Mouse (Mus musculus) natural killer cell, adult 2 months (primary cell): ENCODE data around the gene Rtn3.
"Not testable (repeated sequence)": the region's sequence is repeated elsewhere in the genome, so short reads cannot be mapped to it uniquely, and the experiment has no call there.

Source experiments
- DNase-seq, 2 experiments: peaks; one replicate each; pipeline ENCODE4 v3.0.0; 2022; ENCODE audit warnings: low spot score in 2 of 2

Gene Rtn3

DNA sequence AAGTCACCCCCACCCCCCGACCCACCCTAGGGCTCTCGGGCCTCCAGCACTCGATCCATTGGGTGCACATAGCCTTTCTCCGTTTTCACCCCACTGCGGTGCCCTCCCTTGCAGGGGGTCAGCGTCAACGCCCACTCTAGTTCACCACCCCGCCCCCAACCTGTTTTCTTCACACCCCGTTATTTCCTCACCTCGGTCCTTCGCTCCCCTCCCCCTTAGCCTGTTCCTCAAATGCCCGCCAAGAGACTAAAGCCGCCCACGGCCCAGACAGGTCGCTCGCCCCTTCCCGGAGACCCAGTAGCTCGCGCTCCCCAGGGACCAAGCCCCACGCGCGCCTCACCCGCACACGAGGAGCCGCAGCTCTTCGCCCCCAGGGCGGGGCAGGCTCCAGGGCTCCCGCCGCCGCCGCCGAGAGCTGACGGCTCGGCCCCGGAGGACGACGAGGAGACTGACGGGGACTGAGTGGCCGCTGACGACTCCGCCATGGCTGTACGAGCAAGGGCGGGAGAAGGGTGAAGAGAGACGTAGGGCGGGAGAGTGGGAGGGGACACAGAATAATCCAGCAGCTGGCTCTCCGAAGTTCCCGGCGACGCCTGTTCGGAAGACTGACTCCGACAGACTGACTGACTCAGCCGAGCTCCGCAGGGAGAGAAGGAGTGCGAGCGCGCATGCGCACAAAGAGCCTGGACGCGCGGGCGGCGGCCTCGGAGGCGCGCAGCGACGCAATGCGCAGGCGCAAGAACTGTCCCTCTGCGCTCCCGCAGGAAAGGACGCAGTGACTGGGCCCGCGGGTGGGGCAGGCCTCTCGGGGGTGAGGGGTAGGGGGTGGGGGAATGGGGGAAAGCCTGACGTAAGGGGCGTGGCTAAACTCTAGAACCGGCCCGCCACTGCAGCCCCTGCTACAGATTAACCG, at the start of gene Rtn3:
Gene Rtn3 (minus strand): TSS at position 683 of the 913 bp plus-strand sequence.
- peak; percentile 91 to 94 for DNase-seq

GRCm38 (mm10) chr19:7531906-7532305, 48.8 kb upstream of the Rtn3 start:
- DNase-seq = no peak

DNA sequence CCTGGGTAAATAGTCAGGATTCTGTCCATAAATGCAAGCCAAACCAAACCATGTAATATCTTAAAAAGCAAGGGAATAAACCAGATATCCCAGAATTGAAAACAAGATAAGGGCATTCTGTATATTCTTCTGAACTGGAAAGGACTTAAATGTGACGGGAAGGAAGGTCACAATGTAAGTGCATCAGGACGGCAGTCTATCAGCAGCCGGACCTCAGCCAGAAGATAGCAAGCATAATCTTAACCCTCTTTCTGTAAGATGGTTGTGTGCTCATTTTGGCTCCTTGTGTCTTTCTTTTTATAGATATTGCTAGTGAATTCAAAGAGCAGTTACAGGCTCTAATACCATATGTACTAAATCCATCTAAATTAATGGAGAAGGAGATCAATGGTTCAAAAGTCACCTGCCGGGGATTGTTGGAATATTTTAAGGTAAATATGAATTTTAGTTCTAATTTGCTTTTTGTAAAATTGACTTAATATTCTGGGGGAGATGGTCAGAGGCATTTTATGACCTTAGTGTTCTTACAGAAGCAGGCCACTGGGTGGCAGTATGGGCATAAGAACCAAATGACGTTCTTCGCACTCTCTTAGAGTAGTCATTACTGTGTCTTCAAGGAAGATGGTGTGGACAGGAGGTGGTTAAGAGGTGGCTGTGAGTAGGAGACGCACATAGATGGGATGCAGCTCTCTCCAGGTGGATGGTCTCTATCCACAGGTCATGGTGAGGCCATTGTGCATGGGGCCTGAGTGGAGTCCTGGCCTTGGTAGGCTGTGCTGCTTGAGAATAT, 45.8 kb upstream of the Rtn3 start:
- peak; percentile 47 to 63 for DNase-seq

GRCm38 (mm10) chr19:7524879-7525278, 41.8 kb upstream of the Rtn3 start:
- no peak for DNase-seq

- DNase-seq = no peak
Measured at GRCm38 (mm10) chr19:7523781-7524180, 40.7 kb upstream of the Rtn3 start.

DNA sequence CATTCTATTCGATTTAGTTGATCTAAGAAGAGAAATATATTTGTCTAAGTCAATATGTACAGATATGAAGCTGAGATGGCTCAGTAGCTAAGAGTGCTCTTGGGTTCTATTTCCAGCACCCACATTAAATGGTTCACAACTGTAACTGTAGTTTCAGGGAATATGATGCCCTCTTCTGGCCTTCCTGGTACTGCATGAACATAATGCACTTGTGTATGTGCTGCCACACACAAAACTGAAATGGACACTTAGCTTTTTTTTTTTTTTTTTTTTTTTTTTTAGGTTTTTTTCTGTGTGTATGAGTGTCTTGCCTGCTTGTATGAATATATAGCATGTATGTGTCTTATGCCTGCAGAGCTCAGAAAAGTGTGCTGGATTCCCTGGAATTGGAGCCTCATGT, 40.2 kb upstream of the Rtn3 start:
- peak in 1 of 2 experiments; percentile 44 for DNase-seq

DNA sequence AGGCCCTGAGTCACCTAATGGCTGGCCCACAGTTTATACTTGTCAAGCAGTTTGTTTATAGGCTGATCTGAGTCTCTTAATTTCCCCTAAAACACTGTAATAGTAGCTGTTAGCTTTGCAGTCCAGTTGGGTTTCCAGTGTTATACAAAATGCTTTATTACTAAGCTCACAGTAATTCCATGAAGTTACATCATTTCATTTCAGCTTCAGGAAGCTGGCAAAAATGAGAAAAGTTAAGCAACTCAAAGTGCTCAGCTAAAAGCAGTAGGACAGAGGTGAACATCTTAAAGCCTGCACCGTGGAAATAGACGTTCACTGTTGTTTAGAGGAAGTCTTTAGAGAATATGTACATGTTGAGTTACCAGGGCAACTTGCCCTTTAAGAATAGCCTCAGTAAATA, 39.8 kb upstream of the Rtn3 start:
- DNase-seq = no peak

DNA sequence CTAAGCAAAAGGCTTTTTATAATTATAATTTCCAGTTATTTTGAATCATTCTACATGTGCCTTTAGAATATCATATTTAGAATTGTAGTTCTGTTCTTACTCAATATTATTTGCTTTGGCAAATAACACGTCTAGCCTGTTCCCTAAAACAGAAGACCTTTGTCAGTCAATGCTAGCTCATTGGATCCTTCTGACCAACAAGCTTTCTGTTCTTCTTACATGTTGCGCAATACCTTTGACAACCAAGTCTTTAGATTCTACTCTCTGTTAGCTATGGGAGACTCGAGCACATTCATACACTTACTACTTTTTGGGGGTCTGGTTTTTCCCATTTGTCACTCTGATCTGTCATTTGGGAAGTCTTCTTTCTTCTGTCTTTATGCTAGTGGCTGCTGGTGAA, 38.5 kb upstream of the Rtn3 start:
- no peak for DNase-seq

- no peak for DNase-seq
Measured at GRCm38 (mm10) chr19:7516437-7516836, 33.4 kb upstream of the Rtn3 start.

- no peak for DNase-seq
Measured at GRCm38 (mm10) chr19:7508026-7508425, 24.9 kb upstream of the Rtn3 start.

DNA sequence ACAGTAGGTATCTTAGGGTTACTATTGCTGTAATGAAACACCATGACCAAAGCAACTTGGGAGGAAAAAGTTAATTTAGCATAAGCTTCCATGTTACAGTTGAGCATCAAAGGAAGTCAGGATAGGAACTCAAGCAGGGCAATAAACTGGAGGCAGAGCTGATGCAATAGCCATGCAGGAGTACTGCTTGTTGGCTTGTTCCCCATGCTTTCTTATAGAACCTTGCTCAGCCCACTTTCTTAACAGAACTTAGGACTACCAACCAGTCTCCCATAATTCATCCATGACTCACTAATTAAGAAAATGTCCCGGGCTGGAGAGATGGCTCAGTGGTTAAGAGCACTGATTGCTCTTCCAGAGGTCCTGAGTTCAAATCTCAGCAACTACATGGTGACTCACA, 23.2 kb upstream of the Rtn3 start:
- no peak for DNase-seq

- DNase-seq = no peak
Measured at GRCm38 (mm10) chr19:7502432-7502831, 19.4 kb upstream of the Rtn3 start.

- DNase-seq = no peak
Measured at GRCm38 (mm10) chr19:7500701-7501100, 17.6 kb upstream of the Rtn3 start.

DNA sequence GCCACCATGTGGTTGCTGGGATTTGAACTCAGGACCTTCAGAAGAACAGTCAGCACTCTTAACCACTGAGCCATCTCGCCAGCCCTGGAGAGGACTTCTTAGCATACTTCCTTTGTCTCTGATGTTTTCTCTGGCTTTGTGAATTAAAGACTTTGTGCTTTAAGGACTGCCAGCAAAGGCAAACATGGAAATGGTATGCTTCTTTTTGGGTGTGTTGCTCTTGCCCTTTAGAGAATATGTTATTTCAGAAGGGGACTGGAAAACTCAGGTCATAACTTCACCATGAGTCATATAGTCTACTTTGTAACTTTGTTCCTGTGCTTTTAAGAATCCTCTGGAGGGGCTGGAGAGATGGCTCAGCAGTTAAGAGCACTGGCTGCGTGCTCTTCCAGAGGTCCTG, 15.7 kb upstream of the Rtn3 start:
- no peak for DNase-seq

DNA sequence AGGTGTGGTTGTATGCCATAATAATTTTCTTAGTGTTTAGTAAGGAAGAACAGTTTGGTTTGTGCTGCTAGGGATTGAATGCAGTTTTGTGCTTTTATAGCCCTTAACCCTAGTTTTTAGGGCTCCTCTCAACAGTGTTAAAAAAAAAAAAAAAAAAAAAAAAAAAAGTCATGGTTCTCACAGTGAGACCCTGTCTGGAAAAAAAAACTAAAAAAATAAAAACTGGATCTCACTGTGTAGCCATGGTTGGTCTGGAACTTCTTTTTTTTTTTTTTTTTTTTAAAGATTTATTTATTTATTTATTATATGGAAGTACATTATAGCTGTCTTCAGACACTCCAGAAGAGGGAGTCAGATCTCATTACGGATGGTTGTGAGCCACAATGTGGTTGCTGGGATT, 13.0 kb upstream of the Rtn3 start:
- not testable (repeated sequence) for DNase-seq

GRCm38 (mm10) chr19:7495221-7496038, 12.3 kb upstream of the Rtn3 start:
- DNase-seq = no peak

DNA sequence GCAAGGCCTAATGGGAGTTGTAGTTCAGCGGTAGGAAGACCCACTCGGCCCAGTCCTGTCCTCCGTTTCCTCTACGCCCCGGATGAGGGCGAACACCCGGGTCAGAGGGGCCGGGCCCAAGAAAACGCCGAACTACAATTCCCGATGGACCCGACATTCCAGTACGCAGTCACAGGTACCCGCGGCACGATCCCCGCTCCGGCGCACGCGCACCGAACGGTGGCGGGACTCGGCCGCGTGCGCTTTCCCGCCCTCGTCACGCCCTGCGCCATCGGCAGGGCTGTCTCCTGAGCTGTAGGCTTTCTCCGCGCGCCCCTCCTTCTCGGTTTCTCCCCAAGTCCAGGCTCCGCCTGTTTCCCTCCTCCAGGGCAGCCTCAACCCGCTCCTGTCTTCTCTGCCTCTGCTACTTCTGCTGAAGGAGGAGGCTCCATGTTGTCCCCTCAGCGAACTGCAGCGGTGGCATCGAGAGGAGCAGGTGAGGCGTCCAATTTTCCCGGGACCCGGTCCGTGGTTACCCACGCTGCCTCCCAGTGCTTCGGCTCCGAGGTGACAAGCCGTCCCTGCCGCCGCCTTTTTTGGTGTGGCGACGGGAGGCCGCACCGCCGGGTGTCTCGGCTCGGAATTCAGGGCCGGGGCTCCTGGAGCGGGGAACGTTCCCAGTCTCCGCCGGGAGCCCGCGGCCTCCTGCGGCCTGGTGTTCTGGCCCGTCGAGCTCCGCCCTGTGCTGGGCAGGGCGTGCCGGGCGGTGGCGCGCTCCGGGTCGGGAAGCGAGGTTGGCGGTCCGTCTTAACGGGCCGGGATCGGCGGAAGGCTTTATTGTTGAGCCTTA, 11.3 kb upstream of the Rtn3 start:
- peak; percentile 71 to 81 for DNase-seq

DNA sequence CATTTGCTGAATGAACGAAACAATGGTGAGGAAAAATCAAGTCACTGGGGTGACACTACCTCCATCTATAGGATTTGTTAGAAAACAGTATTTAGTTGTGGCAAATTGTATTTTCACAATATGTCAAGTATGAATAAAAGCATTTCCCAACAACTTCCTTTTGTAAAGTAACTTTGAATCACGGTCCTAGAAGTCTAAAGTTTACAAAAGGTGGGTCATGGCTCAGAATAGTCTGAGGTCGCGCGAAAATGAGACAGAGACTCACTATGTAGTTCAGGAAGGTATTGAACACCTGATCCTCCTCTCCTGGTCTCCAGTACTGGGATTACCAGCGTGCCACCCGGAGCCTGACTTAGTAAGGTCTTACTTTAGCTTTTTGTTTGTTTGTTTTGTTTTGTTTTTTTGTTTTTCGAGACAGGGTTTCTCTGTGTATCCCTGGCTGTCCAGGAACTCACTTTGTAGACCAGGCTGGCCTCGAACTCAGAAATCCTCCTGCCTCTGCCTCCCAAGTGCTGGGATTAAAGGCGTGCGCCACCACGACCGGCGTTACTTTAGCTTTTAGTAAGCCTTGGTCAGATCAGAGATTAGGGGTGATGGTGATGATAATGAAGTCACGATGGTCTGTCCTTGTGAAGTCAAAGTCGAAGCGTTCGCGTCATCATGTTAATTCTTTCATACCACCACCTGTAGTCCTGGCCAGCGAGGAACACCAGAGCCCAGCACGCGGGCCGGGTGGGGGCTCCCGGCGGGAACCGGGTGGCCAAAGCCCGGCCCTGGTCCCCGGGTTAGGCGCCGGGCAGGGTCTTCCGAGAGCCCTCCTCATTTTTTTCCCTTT, 10.5 kb upstream of the Rtn3 start, which contains the start of gene Atl3:
Gene Atl3 (plus strand): TSS at position 689 of the 835 bp plus-strand sequence.
- no peak for DNase-seq

- DNase-seq = no peak
Measured at GRCm38 (mm10) chr19:7492682-7493081, 9.6 kb upstream of the Rtn3 start.

DNA sequence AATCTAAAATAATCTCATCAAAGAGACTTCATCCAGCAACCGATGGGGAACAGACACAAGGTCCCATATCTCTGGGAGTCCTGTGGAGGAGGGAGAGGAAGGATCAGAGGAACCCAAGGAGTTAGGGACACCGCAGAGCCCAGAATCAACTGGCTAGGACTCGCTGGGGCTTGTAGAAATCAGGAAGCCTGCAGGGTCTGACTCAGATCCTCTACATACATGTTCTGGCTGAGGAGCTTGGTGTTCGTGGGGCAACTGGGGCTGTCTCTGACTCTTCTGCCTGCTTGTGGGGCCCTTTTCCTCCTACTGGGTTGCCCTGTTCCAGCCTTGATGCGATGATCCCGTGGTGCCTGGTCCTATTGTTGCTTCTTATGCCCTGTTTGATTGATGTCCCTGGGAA, 8.9 kb upstream of the Rtn3 start:
- no peak for DNase-seq
